Mouse (Mus musculus) liver (tissue): ENCODE measurements at regions not wholly inside any gene's neighbourhood (a gene's known extent, or its start where the extent isn't known, plus 50 kb on each side); places are given as distances from the start of the nearest gene placed in this dataset.

Experiments used
- DNase-seq: peaks from one replicate; pipeline ENCODE4 v3.0.0-alpha.2; 2020; ENCODE audit warnings: mixed read lengths

DNA sequence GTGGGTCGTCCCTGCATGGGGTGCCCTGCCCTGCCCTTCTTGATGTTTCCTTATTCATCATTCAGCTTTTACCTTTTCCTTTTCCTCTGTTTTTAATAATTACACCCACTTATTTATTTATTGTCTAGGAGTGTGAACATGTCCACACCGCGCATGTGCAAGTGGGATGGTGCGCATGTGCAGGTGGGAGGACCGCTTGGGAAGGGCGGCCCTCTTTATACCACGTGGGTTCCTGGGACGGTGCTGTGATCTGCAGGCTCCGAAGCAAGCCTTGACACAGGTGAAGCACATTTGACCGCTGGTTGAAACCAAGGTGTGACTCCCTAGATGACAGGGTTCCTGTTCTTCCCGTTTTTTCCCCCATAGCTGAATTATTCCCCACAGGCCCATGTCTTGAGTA lies 60.0 kb downstream of the Syf2 start:
- DNase-seq, result no peak

DNA sequence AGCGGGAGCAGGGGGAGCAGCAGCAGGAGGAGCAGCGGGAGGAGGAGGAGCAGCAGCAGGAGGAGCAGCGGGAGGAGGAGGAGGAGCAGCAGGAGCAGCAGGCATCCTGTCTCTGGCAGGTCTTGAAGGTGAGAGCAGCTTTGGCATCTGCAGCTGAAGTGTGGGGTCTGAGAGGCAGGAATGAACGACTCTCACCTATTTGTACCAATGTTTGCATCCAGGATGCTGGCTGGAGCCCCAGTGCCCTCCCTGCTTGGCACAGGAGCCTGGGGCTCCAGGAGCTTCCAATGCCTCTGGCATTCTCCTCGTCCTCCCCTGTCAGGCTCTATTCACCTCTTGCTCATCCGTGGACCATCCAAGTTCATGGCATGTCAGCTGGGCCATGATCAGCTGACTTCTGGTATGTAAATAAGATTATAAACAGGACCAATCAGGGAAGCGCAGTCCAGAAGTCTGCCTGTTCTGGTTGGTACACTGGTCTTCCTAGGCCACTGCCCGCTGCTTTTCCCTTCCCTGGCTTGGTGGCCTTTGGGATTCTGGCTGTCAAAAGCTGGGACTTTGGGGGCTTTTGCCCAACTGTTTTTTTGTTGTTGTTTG lies 62.9 kb downstream of the Syf2 start:
- DNase-seq, result no peak

DNA sequence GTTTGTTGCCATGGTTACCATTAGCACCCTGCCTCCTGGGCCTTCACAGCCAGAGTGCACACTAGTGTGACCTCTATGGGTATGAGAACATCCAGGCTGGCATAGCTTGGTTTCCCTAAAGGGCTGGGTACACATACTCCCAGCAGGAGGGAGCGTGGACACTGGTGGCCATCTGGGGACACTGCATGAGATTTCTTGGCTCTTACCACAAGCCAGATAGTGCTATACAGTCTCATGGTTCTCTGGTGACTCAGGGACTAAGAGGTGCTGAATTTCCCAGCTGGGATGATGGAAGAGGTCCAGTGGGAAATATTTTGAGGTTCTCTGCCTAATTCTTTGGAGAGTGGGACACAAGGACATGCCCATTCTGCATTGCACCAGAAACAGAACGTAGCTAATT lies 63.5 kb downstream of the Syf2 start:
- no peak for DNase-seq

DNA sequence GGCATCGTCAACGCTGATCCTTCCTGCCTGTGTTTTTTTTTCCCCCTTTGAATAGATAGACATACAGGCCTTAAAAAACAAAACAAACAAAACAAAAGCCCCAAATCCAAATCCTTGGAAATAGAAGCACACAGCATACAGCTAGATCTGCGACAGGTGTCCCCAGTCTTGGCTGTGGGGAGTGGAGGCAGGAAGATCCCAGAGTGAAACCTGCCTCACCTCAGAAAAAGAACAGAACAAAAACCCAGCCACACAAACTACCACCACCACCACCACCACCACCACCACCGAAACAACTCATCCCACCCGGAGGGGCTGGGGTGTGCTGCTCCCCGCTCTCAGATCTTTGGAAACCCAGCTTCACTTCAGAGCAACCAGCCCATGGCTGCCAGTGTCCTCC lies 64.0 kb downstream of the Syf2 start:
- no peak for DNase-seq

DNA sequence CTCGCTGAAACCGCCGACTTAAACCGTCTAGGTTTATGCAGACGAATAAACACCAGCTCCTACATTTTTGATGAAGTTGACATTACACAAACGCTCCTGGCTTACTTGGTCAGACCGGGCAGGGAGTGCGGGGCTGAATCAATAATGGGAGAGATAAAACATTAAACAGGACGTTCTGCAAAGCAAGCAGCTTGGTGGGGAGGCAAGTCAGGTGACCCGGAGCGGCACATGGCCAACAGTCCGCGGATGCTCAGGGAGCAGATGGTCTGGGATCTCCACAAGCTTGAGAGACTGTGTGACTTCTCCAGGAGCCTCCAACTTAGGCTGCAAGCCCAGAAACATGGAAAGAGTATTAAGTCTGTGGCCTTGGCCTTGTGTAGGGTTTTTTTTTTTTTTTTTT lies 64.4 kb downstream of the Syf2 start:
- DNase-seq, result peak; percentile 30

DNA sequence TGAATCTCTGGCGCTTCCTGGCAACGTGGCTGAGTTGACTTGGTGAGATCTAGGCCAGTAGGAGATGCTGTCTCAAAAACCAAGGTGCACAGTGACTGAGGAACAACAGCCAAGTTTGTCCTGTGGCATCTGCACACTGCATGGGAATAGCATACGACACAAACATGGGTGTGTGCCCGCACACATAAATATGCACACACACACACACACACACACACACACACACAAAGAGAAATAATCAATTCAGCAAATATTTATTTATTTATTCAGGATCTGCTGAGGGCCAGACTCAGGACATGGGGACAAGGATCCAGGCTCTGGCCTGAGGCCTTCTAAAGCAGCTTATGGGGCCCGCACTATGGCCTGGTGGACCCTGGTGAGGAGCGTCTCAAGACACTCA lies 65.4 kb downstream of the Syf2 start:
- no peak for DNase-seq

DNA sequence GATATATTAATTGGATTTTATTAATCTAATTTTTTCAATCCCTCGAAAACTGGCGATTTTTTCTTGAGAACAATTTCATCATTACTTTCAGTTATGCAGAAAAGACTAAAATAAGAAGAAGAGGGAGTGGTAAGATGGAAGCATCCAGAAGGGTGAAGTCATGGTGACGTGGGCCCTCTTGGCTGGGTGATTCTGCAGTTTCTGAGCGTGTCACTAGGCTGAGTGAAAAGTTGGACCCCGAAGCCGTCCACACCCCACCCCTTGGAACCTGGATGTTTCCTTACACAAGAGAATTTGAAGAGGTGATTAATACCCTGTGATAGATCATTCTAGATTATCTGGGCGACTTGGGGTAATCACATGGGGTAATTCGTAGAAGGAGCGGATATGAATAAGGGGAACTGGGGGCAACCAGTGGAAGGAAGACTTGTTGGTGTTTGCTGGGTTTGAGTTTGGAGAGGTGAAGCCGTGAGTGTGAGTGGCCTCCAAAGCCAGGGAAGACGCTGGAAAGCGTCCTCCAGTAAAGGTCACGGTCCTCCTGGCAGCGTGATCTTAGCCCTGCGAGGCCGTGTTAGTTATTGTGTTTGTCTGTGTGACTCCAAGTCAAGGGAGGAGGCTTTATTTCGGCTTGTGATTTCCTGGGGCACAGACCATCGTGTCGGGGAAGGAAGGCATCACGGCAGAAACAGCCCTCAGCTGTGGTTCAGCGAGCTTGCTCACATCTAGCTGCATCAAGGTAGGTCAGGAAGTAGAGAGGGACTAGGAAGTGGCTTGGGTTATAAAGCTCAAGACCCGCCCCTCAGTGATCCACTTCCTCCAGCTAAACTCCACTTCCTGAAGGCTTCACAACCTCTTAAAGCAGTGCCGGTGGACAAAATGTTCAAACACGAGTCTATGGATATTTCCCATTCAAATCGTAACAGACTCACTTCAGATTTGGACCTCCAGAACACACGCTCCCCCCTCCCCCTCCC lies 67.0 kb downstream of the Syf2 start:
- no peak for DNase-seq

DNA sequence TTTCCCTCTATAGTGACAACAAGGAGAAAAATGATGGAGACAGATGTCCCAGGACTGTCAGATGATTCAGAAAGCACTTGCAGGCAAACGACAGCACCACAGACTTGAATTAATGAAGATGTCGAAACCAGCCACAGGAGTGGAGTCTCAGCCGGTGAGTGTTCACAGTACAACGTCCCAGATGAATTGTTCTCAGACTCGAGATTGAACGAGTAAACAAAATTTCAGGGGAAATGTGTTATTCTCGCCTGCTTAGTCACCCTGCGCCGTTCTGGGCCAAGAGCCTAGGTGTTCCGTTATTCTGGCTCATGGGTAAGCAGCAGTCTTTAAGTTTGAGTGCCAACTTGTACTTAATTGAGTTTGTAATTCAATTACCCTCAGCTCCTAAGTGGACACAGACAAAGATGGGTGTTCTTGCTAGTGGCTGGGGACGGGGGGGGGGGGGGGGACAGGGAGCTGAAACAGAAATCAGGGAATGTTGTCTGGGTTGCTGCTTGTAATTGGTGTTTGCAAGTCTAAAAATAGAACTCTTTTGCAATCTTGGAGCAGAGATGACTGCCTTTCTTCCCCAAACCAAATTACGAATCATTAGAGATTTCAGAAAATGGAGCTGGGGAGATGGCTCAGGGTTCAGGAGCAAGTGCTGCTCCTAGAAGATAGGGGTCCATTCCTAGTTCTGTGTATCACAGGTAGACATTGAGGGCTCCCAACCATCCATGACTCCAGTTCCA lies 68.4 kb downstream of the Syf2 start:
- DNase-seq, result no peak

DNA sequence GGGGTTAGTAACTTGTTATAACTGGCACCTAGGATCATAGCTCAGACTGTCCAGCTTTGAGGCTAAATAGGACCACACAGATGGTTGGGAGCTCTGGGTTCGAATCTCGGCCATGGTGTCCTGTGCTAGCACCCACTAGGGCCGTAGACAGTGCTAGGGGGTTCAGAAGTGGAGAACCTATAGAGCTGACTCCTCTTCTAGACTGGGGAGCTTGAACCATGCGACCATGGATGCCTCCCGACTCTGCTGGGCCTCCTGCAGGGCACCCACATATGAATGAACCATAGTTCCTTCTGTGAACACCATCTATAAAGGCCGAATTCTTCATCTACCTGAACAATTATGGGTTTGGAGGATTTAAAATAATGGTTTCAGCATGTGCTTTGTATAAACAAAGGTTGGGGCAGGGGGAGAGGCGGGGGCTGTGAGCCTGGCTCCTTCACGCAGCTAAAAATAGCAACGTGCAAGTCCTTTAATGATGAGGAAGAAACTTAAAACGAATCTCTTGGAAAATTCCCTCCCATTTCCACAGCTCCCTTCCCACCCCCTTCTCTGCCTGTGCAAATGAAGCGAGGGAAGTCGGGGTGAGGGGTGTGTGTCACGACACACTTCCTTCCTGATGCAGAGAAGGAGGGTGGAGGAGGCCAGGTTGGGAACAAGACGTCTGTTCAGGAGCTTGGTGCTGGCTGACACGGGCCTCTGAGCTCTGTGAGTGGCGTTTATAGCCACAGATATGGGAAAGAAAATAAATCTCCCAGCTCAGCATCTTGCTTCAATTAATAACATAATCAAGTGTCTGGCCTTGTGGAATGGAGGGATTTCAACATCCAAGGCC lies 71.6 kb downstream of the Syf2 start:
- peak; percentile 16 for DNase-seq

DNA sequence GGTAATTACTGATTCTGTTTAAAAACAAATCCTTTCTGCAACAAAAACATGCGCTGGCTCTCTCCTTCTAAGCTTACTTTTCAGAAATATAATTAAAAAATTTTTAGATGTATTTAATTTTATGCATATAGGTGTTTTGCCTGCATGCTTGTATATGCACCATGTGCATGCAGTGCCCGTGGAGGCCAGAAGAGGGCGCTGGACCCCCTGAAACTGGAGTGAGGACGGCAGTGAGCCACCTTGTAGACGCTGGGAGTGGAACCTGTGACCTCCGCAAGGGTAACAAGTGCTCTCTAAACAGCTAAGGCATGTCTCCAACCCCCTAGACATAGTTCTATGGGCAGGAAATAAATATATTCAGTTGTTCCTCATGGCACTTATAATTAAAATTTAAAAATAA lies 80.7 kb downstream of the Syf2 start:
- no peak for DNase-seq

DNA sequence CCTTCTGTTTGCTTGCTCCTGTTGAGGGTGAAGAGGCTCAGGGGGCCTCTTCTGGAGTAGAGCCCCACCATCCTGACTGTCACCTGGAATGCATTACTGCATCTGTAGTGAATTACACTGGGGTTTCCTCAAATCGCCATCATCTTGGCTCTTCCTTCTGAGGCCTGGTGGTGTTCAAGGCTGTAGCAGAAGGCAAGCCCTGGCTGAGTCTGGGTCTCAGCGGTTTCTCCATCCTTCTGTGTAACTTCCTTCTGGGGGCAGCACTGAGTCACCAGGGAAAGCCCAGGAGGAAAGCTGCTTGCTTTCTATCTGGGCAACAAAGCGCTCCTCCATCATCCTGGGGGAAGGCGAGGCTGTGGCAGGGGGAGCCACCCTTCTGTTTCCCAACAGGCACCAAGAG lies 82.2 kb downstream of the Syf2 start:
- no peak for DNase-seq

DNA sequence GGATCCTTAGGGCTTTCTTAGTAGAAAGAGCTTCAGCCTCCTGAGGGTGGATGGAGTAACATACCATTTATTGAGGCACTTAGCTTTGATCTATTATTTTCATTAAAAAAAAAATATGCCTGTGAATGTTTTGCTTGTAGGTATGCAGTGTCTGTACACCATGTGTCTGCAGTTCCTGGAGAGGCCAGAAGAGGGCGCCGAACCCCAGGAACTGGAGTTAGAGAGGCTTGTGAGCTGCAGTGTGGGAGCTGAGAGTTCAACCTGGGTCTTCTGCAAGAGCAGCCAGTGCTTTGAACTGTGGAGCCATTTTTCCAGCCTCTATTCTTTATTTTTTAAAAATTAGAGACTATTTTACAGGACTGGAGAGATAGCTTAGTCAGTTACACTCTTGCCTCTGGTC lies 83.2 kb downstream of the Syf2 start:
- peak; percentile 58 for DNase-seq

DNA sequence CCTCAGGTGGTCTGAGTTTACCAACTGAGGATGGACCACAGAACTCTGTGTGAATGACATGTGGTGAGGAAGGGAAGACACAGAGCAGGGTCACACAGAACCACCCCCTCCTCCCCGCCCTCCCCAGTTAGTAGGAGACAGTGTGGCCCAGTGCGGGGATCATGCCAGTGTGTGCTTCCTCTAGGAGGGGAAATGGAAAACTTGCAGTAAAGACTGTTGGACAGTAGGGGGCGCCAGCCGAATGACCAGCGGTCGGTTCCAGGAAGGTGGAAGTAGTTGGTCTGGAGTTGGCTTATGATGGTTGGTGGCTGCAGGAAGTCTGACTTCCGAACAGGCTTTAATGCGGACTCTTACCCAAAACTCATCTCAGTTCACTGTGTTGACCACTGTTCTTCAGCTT lies 87.3 kb downstream of the Syf2 start:
- peak; percentile 77 for DNase-seq

DNA sequence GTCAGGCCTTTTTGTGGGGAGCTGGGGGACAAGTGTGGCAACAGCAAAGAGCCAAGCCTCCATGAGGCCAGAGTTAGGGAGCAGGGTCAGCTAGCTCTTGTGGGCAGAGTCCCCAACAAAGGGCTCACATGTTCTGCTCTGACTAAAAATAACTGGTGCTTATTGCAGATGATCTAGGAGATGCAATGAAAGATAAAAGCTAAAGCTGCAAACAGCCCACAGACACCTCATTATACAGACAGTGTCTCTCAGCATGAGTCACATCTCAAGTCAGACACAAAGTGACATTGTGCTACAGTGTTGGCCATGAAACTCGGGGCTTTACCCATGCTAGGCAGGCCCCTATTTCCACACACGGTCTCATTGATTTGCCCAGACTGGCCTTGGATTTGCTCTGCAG lies 88.4 kb downstream of the Syf2 start:
- DNase-seq, result no peak

DNA sequence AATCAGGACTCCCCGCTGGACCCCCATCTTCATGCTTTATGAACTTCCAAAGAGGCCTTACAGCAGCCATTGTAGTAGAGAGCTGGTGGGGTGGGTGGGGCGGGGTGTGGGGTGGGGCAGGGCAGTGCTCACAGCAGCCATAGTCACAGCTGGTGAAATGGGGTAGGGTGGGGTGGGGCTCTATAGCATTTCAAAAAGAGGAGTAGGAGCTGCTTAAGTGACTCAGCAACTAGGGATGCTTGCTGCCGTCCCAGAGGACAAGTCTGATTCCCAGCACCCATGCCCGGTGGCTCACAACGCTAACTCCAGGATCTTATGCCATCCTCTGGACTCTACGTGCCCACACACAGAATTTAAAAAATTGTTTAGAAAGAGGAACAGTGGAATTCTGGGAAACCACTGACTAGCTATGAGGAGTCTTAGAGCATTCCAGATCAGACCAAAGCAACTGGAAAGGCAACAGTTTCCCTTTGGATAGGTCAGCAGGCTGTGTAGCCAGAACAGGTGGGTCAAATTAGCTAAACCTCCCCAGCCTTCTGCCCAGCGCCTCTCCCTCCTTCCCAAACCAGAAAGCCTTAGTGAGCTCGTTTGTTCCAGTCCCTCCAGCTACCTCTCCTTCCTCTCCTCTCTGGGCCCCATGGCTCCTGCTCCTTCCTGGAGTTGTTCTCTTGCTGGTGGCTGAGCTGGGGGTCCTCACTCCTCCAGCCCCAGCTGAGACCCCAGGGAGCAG lies 89.7 kb downstream of the Syf2 start:
- peak; percentile 27 for DNase-seq

DNA sequence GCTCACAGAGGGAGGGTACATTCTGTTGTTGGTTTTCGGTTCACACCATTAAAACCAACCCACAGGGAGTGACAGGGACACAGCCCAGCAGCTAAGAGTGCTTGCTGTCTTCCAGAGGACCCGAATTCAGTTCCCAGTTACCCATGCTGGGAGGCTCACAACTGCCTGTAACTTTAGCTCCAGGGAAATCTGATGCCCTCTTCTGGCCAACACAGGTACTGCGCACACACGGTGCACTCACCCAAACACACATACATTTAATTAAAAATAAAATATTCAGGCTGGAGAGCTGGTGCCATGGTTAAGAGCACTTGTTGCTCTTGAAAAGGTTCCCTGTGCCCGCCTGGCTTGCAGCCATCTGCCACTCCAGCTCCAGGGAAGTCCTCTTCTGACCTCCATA lies 92.5 kb downstream of the Syf2 start:
- peak; percentile 25 for DNase-seq

DNA sequence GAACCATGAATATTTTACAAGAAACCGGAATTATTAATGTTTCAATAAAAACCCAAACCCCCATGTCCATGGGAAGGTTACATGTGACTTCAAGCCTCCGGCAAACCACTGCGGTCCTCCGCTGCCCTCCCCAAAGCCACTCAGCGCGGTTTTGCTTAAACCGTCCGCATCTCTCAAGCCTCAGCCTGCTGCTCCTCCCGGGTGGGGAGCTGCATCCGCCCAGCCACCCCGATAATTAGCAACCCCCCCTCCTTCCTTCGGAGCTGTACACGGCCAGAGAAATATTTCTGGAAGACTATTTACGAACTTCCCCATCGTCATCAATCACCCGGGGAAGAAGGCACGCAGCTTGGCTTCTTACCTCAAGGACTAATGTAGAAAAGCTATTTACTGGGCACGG lies 94.7 kb upstream of the Runx3 start:
- DNase-seq, result no peak

DNA sequence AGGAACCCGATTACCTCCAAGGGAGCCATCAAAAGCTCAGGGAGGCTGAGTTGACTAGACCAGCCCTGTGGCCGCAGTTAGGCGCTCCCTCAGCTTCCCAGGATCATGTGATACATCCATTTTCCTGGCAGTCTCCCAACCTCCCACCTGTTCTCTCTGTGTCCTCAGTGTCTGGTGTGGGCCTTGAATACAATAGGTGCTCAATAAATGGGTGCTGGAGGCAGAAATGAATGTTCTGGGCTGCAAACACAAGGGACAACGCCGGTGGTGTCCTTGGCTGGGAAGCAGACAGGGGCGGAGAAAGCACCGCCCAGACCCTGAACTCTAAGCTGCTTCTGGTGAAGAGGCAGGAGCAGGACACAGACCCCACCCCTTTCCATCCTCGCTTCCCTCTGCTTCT lies 93.3 kb upstream of the Runx3 start:
- DNase-seq, result no peak

DNA sequence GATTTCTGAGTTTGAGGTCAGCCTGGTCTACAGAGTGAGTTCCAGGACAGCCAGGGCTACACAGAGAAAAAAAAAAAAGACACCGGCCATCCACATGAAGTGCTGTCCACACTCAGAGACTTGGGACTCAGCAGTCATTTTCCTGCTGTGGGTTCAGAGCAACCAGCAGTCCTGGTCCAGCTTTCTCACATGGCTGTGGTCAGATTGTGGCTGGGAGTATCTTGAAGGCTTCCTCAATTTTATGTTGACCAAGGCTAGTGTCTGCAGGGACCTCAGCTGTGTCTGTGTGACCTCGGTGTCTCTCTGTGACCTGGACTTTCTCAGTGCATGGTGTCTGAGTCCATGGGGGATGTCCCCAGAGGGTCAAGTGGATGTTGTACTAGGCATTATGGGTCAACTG lies 90.7 kb upstream of the Runx3 start:
- DNase-seq, result no peak

DNA sequence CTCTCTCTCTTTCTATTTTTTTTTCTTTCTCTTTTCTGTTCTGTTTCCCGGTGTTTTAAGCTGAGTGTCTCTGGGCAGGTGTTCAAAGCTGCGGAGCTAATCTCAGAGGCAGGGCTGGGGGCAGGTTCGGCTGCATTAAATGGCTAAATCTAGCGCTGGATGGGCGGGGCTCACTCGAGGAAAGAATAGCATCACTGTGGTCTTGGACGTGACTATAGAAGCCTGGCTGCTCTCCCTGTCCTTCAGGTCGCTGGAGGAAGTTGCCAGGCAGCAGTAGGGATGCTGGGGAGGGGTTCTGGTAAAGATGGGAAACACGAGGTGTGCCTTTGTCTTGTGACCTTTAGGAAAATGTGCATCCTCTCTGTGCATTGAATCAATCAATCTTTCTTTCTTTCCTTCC lies 88.0 kb upstream of the Runx3 start:
- no peak for DNase-seq

DNA sequence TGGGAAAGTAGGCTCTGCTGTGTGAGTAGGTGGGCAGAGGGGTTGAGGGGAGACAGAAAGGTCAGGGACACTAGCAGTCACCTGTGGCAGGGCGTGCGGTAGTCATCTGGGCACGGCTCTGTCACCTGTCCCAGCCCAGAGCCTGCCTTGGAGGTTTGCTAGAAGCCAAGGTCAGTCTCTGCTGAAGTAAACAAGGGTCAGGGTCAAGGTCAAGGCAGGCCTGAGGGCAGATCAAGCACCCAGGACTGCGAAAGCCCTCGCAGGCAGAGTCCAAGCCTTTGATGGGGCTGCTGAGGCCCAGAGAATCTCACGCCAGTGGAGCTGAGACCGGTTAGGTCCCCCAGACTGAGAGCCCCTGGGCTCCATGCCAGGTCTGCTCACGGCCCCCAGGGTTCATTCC lies 87.2 kb upstream of the Runx3 start:
- no peak for DNase-seq

DNA sequence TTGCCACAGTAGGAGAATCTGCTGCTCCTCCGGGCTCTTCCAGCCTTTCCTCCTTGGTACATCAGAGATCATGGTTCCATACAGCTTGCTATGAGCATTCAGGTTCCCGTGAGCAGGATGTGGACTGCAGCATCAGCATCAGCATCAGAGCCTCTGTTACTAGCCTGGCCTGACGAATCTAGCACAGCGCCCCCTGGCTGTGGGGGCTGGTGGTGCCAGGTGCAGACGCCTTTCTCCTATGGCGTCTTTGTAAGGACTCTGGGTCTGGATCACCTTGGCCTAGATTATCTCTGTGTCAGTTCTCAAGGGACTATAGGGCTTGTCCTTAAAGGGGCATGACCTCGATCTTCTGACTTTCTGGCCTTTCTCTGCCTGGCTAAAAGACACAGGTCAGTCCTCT lies 86.0 kb upstream of the Runx3 start:
- peak; percentile 76 for DNase-seq
